Mouse (Mus musculus) kidney, postnatal 25 days (tissue): ENCODE data around the gene Lypd4.
"Not testable (repeated sequence)": the region's sequence is repeated elsewhere in the genome, so short reads cannot be mapped to it uniquely, and the experiment has no call there.

Experiments
- DNase-seq, 2 experiments: peaks; one replicate each; pipeline ENCODE4 v3.0.0; 2021; ENCODE audit warnings: mixed read lengths in 2 of 2

The Lypd4 gene

GRCm38 (mm10) chr7:24845181-24845580, 24.6 kb downstream of the Lypd4 start:
- no peak for DNase-seq

GRCm38 (mm10) chr7:24844144-24844543, 25.6 kb downstream of the Lypd4 start:
- no peak for DNase-seq

GRCm38 (mm10) chr7:24841009-24841408, 28.7 kb downstream of the Lypd4 start:
- DNase-seq: no peak

GRCm38 (mm10) chr7:24840331-24840730, 29.4 kb downstream of the Lypd4 start:
- DNase-seq: no peak

GRCm38 (mm10) chr7:24839410-24839808, 30.3 kb downstream of the Lypd4 start:
- no peak for DNase-seq

GRCm38 (mm10) chr7:24838732-24839409, 30.9 kb downstream of the Lypd4 start:
- DNase-seq: not testable (repeated sequence)

- no peak for DNase-seq
Observed at GRCm38 (mm10) chr7:24827181-24827580, 42.6 kb downstream of the Lypd4 start.

GRCm38 (mm10) chr7:24824452-24824851, 45.3 kb downstream of the Lypd4 start:
- DNase-seq: no peak

GRCm38 (mm10) chr7:24817502-24817901, 52.2 kb downstream of the Lypd4 start:
- DNase-seq: peak; percentile 73 to 86
